Mouse (Mus musculus) neural tube, embryonic 10.5 days (tissue): ENCODE results near the gene Lzic.
A peak's percentile ranks its signal among the peaks of the same experiment; 100 is the strongest.

Experiments used
- DNase-seq: peaks from one replicate; pipeline ENCODE4 v3.0.0-alpha.2; 2017; ENCODE audit warnings: low spot score; ENCODE audit errors: extremely low spot score

Lzic gene

DNA sequence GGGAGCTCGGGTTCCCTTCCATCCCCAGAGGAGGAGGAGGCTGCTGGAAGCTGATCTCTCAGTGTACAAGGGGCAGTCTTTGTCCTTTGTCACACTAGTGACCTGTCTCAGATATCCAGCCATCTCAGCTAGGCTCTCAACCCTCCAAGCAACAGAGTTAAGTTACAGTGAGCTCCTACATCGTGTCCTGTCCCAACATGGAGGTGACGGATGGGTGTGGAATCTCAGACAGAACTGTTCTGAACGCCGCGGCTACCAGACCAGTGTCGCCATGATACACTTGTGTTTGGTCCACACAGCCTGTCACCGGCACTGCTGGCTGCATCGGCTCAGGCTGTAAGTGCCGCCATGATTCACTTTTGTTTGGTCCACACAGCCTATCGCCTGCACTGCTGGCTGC lies 8.0 kb upstream of the Lzic start, which contains the start of gene Tmem274:
Gene Tmem274 (plus strand): TSS at position 301 of the 400 bp plus-strand sequence.
- no peak for DNase-seq

DNA sequence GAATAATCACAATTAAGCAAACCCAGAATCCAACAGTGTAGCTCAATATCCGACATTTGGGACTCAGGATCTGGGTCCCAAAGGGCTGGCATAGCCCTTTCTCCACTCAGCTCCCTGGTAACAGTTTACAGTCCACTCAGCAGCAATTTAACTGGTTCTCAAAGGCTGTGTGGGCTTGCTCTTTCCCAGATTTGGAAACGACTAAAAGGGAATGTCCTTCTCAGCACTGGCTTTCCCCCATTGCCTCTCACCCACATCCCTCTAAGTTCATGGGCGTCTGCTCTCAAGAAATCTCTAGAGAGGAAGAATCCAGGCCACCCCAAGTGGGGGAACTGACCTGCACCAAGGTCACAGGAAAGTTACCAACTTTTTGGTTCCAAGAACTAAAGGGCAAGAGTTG lies 463 bp upstream of the Lzic start:
- DNase-seq: no peak

DNA sequence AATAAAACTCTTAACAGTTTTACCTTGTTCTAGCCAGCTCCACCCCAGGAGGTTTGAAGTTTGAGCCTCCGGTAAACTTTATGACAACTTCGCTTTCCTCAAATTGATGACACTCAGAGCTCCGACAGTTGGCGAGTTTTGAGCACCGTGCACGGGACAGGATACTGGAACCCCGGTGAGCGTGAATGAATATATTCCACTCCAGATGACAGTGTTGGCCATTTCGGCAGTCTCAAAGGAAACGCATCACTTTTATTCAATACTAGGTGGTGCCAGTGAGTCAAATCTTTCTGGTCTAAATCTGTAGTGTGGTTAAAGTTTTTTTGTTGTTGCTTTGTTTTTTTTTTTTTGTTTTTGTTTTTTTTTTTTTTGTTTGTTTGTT lies 787 bp downstream of the Lzic start:
- DNase-seq: no peak

DNA sequence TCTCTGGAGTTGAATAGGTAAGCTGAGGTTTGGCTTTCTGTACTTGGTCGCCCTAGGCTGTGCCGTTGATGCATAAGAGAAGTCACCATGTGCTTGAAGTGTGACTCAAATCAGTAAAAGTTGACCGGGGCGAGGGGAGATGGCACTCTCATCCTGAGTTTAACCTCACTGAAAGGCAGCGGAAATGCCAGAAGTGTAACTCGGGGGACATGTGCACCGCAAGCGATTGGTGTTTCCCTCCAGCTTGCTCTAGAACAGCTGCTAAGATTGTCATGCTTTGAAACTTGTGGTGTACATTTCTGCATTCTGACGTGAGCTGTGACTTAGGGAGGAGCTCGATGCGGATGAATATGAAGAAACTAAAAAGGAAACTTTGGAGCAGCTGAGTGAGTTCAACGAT lies 2.7 kb downstream of the Lzic start:
- no peak for DNase-seq

DNA sequence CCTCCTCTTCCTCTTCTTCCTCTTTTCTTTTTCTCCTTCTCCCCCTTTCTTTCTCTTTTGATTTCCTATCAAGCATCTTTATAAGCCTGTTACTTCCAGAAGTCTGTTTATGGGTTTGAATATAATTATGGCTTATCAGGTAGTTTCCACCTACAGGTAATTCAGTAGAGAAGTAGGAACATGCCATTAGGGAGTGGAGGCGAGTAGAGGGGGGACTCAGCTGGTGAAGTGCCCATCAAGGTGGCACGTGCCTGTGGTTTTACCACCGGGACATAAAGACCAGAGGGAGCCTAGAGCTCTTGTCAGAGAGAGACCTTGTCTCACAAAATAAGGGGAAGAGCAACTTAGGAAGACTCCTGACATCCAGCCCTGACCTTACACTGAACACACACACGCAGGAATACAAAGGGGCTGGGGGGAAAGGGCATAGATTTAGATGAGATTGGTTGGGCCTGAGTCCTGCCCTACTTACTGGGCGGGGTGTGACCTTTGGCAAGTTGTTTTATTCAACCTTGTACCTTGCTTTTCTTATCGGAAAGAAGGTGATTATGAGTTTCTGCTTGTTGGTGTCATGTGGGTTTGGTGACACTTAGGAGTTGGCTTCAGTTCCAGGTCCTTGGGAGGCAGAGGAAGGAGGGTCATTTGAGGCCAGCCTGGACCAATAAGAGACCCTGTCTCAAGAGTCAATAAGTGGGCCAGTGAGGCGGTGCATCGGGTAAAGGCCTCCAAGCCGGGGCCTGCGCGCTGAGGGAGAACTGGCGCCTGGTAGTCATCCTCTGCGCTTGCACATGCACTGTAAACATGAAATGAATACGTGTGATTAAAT lies 4.6 kb downstream of the Lzic start:
- DNase-seq: no peak

DNA sequence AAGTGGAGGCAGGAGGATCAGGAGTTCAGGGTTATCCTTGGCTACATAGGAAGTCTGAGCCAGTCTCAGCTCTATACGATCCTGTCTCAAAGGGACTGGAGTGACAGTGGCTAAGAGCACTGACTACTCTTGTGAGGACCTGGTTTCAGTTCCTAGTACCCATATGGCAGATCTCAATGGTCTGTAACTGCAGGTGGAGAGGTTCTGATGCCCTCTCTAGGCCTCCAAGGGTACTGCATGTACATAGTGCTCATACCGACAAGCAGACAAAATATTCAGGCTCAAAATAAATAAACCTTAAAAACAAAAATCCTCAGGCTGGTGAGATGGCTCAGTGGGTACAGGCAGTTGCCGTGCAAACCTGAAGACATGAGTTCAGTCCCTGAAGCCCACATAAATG lies 6.1 kb downstream of the Lzic start:
- no peak for DNase-seq

DNA sequence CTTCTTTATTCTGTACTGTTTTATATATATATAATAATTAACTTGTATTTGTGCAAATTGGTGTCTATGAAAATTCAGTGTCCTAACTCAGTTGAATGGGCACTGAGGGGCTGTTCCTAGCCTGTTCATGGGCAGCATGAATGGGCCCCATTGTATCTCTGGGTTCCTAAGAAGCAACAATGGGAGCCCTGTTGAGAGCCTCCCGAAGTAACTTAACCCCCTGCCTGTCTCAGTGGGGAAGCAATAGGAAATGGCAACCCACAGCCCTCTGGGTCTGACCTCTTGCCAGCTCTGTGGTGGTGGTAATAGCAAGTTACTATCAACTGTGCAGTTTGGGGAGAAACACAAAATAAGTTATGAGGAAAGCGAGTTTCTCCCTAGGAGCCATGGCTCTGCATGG lies 11.6 kb downstream of the Lzic start:
- DNase-seq: no peak

DNA sequence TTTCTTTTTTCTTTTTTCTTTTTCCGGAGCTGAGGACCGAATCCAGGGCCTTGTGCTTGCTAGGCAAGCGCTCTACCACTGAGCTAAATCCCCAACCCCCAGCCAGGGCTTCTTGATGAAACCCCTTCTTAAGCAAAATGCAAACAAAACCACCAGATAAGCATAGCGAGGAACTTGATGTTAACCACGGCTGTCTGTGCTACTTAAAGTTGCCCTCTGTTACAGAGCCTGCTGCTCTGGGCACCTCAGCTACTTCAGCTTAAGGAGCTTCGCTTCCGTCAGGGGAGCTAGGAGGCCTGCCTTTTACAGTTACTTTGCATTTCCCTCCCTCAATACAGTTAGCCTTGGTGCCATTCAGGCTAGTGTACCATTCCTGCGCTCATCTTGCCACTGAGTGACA lies 13.9 kb downstream of the Lzic start:
- DNase-seq: no peak

DNA sequence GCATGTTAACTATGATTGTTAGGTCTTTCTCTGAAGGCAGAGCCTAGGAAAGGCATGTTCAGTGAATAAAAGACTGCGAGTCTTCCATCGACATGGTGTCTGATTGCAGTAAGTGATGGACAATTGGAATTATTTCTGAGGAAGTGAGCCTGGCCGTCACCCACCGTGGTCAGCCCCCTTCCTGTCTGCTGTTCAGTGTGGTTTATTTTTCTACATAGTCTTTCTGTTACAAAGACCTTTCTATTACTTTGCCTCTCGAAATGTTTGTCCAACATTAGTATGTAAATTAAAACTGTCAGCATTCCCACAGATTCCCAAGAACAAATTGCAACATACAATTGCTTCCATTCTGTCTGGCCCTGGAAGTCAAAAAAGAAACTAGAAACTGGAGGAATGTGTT lies 14.8 kb downstream of the Lzic start:
- DNase-seq: no peak

DNA sequence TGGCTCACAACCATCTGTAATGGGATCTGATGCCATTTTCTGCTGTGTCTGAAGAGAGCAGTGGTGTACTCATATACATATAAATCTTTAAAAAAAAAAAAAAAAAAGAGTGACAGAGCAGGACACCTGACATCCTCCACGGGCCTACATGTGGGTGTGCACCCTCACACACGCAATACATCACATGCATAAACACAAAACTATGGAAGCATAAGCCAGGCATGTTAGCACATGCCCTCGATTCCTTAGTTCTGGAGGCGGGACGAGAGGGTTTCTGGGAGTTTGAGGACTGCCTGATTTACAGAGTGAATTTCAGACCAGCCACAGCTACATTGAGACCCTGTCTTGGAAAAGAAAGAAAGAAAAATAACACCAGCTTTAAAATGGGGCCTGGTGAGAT lies 19.3 kb downstream of the Lzic start:
- DNase-seq: no peak

DNA sequence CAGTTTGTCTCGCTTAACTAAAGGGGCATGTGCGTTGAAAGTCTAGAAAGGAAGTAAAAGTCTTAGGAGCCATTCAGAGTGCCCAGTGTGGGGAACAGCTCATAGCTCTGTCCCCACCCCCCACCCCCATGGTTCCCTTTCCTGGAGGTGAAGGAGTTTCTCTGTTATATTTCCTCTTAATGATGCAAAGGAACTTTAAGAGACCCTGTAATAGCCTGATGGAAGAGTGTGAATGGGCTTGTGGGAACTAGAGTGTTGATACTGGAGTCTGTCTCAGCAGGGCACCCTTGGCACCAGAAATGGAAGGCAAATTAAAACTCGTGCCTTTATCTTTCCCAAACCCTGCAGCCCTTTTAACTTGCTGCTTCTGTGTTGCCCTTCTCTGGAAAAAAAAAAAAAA lies 19.8 kb downstream of the Lzic start:
- no peak for DNase-seq

DNA sequence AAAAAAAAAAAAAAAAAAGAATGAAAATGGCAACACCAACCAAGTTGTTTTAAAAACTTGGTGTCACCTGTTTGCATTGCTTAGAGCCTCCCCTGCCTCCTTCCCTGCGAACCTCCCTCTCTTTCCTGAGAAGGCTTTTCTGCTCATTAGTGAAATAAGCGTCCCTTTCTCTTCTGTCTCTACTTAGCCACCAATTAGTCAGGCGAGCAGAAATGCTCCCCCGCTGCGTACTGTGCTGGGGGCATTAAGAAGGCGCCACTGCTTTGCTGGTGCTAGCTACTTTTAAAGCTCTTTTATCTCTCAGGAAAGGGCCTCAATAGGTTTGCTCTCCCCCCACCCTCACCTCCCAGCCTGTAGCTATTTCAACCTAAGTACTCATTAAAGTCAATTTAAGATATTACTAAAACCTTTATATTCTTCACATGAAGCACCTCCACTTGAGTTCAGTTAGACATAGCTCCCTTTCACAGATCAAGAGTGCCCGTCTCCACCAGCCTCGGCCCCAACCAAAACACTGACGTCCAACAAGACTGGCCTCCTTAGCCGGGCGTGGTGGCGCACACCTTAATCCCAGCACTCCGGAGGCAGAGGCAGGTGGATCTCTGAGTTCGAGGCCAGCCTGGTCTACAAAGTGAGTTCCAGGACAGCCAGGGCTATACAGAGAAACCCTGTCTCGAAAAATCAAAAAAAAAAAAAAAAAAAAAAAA lies 20.4 kb downstream of the Lzic start:
- DNase-seq: no peak

DNA sequence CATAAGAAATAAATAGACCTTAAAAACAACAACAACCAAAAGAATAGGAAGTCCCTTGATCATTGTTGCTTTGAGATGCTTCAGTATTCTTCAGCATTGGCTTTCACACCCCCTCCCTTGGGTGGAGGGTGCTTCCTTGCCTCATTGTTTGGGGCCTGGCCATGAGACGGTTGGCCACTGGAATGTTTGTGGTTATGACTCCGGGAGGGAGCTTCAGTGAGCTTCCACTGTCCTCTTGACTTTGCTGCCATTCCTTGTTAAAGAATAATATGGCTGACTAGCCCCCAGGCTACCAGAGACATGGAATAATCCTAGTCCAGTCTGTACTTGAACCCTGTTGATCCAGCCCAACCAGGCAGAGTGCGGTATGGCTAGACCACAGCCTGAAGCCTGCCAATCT lies 21.9 kb downstream of the Lzic start:
- no peak for DNase-seq

DNA sequence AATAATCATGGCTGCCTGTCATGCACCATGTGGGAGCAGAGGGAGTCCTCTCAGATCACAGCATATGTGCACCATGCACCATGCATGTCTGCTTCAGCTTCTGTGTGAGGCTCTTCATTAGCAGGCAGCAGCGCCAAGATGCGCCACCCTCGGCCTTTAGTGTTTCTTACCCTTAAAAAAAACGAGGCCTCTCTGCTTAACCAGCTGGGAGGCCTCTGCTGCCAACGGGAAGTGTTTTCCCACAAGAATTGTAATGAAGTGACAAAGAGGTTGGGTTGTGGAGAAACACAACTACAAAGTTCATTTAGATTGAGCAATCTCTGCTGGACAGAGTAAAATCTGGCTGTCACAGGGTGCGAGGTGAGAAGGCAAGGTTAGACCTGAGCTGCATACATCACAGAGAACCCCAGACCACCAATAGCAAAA lies 26.2 kb downstream of the Lzic start:
- no peak for DNase-seq

DNA sequence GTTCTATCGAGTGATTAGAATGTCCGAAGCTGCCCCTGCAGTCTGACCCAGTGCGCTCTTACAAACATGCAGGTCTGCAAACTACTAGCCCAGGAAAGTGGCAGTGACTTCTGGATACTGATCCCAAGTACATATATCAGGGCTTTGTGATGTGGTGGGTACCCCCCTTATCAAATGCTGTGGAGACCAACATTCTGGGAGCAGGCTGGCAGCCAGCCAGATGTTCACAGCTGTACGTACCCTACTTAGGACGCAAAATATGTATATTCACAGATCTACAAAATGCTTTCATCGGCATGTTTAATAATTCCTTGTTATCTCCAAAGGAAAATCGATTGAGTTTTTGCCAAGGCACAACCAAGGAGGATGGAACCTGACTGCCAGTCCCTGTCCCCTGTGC lies 27.0 kb downstream of the Lzic start:
- no peak for DNase-seq

DNA sequence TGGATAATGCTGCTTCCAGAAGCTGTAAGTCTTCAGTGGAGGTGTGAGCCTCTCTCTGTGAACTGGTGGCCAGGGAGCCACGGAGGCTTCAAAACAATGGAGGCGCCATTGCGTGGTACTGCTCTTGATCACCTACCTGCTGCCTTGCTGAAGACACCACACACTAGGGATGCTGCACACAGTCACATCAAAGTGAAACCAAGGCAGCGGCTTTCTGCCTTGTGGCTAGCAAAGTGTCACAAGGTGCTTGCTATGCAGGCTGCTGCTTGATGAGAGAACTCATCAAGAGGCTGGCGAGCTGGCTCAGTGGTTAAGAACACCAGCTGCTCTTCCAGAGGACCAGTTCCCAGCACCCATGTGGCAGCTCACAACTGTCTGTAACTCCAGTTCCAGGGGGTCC lies 30.7 kb downstream of the Lzic start:
- DNase-seq: no peak

DNA sequence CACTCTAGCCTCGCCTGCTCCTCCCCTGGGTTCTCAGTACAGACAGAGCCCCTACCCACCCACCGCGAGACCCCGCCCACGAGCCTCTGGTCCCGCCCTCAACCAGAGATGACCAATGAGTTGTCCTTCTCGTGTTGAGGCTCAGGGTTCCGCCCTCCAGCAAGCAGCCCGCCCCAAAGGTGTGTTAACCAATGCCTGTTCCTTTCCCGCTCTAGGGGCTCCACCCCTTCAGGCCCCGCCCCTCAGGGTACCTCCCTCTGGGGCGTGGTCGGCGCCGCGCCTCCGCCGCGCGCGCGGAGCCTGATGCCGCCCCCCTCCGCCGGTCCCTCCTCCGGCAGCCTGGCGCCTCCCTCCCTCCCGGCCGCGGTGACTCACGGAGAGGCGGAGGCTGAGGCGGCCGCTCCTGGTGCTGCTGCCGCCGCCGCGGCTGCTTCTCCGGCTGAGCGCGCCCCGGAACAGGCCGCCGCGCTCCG lies 32.9 kb downstream of the Lzic start, which contains the start of gene Ctnnbip1:
Gene Ctnnbip1 (plus strand): TSS at position 369 of the 473 bp plus-strand sequence.
- DNase-seq: peak; percentile 94

DNA sequence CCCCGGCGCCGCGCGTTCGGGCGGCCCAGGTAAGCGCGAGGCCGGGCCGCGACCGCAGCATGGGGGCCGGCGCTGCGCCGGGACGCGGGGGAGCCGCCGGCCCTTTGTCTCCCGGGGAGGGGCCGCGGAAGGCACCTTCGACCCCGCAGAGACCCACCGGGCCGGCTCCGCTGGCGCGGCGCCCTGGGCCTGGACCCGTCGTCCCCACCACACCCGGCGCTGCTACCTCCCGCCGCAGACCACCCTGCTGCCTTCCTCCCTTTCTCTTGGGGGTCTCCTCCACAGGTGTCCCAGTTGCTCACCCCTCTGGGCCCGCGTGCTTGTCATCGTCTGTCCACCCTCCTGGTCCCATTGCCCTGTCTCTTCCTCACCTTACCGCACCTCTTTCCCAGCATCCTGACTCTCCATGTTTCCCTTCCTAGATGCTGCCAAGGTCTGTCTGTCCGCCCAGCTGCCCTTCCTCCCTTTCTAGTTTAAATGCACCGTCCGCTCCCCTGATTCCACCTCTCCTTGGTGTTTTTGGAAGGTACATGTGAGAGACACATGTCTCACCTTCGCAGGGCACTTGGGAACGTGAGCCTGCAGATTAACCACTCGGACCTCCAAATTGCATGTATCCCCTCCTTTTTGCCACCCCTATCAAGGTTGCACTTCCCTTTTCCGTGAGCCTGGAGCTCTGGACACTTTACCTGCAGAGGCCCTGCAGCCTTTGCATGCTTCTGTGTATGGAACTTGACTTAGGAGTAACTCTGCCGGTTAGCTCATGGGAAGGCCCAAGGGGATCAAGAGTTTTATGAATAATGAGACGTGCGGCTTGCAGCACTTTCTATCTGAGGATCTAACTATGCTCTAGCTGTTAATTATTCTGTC lies 33.6 kb downstream of the Lzic start:
- DNase-seq: peak; percentile 49

DNA sequence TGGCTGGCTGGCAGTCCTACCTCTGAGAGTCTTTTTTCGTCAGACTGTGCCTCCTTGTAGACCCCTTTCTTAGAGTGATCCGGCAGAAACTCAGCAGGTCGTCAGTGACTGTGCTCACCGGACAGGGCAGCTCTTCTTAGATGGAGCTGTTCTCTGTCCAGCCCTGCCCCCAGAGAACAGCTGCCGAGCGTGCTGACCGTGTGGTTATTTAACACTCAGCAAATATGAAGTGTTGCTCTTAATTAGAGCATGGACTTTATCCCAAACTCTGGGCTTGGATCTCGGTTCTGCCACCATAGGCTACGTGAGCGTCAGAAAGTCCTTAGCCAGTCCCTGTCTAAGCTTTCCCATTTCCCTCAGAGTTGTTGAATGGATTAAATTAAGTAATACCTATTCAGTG lies 36.2 kb downstream of the Lzic start:
- DNase-seq: no peak

DNA sequence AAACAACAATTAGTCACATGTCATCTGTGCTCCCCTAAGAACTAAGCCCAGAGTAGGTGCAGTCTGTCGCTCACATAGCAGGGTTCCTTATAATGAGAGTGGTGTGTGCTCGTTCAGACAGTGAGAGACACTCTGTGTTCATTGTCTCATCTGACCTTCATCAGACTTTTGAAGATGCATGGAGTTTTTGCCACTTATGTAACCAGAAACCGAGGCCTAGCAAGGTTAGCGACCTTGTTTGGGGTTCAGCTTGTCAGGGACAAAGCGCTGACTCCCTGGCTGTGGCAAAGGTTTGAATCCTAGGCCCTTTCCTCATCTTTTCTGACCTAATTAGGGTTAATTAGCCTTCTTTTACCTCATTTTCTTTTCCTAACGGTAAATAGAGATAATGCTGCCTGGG lies 38.9 kb downstream of the Lzic start:
- DNase-seq: no peak

DNA sequence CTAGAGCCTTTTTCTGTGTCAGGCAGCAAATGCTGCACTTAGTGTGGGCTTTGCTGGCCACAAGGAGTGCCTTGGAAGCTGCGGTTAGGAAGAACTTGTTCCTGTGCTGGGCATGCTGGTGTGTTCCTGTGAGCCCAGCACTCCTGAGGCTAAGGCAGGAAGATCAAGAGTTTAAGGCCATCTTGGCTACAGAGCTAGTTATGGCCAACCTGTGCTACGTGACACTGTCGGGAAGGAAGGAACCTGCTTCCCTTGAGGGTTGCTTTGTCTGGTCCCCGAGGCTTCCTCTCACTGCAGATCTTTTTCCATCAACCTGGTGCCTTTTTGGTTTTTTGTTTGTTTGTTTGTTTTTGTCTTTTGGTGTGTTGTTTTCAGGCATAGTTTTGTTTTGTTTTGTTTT lies 40.1 kb downstream of the Lzic start:
- no peak for DNase-seq

DNA sequence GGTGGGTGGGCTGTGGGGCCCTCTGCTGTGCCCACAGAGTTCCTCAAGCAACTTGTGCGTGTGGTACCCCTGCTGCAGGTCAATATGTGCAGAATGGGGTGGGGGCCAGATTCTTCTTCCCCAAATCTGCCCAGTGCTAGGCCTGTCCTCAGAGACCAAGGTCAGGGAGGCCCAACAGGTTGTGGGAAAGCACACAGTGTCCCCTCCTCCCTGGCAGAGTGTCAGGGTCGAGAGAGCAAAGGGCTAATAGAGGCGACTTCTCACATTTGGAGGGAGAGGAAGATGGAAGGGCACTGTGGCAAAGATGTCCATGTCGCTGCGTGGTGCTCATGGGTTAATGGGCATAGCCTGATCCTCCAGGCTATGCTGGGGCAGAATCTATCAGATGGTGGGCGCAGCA lies 40.8 kb downstream of the Lzic start:
- DNase-seq: no peak
